Mouse (Mus musculus) MEL-GATA-1-ER (cell line): ENCODE data around the gene Fh1.
A peak's percentile ranks its signal among the peaks of the same experiment; 100 is the strongest.

Experiments
- DNase-seq: peaks from one replicate; pipeline ENCODE4 v3.0.0-alpha.2; 2012; ENCODE audit warnings: low read depth; ENCODE audit errors: extremely low read depth

The Fh1 gene

DNA sequence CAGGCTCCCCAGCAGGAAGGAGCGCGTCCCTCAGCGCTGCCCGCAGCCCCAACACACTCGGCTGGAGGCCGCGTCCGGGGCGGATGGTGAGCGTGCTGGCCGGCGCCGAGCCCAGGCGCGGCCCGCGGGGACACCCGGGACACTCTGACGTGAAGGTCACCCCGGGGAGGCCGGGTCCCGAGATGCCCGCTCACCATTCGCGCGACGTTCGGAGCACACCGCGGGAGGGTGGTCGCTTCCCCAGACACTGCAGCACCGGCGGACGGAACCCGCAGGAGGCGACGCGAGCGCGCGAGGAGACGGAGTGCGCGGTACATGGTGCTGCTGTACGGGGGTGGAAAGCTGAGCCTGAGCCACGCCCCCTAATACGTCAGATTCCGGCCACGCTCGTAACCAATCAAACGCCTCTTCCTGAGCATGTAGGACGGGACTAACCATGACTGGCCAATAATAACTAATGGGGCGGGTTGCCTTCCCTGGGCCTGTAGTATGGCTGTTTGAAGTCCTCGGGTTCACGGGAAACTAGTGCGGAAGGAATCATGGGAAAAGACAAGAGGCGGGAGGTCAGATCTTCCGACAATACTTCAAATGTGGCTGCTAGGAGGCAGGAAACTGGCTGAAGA, at the start of gene Fh1:
Fh1 (minus strand) TSS at position 379 of the 623 bp plus-strand sequence.
- peak; percentile 97 for DNase-seq

DNA sequence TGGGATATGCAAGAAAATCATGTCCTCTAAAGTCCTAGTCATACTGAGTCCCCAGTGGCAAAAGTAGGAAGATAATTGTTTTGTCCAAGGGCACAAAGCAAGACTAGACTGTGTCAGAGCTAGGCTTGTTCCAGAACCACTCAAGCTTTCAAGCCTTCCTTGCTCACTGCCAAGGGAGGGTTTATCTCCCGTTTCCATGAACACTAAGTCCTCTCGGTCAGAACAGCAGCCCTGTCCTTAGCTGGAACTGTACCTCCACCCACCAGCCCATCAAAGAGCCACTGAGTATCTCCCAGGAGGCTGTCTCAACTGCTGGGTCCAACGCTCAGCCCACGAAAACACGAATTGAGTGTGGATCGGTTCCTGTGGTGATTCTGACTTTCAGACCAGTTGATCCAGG, 49.7 kb upstream of the Fh1 start:
- no peak for DNase-seq

GRCm38 (mm10) chr1:175673563-175674325, 48.3 kb upstream of the Fh1 start:
- DNase-seq, result no peak

GRCm38 (mm10) chr1:175671626-175672025, 46.2 kb upstream of the Fh1 start:
- DNase-seq, result no peak

- DNase-seq, result no peak
Measured at GRCm38 (mm10) chr1:175670042-175670441, 44.6 kb upstream of the Fh1 start.

DNA sequence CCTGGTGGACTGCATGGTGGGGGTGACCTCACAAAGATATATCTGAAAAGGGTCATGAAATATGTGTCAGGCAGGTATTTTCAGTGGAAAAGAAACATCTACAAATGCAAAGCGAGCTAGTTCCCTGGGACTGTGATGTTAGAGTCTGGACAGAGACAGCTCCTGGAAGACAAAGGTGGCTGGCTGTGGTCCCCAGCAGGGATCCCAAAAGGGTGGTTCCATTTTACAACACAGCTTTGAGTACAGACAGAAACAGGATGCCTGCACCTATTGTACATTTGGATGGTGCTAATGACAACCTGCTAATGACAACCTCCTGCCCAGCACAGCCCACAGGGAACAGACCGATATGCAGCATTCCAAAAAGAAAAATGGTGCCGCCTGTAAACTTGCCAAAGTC, 44.0 kb upstream of the Fh1 start:
- DNase-seq, result no peak

GRCm38 (mm10) chr1:175668666-175669405, 43.4 kb upstream of the Fh1 start:
- DNase-seq, result no peak

GRCm38 (mm10) chr1:175659900-175660299, 34.5 kb upstream of the Fh1 start:
- no peak for DNase-seq

DNA sequence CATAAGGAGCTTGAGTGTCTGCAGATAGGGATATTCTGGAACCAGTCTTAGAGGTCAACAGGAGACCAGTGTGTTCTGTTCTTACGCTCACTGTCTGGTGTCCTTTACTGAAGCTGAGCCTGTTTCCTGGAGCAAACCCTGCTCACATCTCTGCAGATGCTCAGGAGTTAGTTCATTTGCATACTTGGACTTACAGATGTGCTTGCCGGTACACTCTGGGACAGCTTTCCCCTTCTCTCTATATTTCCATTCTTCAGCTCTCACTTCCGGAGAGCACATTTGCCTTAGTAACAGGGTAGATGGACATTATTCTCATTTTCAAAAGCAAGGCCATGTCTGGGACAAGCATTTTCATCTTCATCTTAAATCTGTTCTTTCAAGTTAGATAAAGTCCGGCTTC, 23.2 kb upstream of the Fh1 start:
- no peak for DNase-seq

- no peak for DNase-seq
Measured at GRCm38 (mm10) chr1:175646952-175647351, 21.5 kb upstream of the Fh1 start.

GRCm38 (mm10) chr1:175643496-175644265, 18.2 kb upstream of the Fh1 start:
- DNase-seq, result no peak

DNA sequence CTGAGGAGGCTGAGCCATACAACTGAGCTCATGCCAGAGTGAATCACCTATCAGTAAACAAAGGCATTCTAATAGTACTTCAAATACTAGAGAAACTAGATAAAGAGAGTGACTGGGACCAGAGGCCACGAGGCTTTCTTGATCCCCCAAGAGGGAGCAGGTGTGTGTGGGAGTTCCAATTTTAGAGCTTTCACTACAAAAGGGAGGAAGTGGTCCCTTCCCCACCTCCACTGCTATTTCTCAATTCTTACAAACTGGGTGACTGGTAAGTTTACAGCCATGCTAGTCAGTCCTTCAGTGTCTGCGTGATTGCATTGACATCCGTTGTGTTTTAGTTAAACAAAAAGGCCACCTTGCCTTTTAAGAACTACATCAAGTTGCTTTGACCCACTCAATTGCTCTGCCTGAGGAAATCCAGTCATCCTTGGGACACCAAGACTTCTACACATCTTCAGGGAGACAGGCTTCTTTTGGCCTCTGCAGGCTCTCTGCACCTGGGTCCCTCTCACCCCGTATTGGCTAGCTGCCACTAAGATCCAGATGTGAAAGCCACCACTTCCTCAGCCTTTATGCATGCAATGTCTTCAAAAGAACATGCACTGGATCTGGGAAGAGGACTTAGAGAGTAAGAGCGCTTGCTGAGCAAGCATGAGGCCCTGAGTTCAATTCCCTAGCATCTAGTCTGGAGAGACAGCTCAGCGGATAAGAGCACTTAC, 15.2 kb upstream of the Fh1 start:
- no peak for DNase-seq

GRCm38 (mm10) chr1:175639072-175639471, 13.6 kb upstream of the Fh1 start:
- DNase-seq, result no peak

- no peak for DNase-seq
Measured at GRCm38 (mm10) chr1:175637677-175638076, 12.2 kb upstream of the Fh1 start.

GRCm38 (mm10) chr1:175632470-175632869, 7.0 kb upstream of the Fh1 start:
- no peak for DNase-seq

DNA sequence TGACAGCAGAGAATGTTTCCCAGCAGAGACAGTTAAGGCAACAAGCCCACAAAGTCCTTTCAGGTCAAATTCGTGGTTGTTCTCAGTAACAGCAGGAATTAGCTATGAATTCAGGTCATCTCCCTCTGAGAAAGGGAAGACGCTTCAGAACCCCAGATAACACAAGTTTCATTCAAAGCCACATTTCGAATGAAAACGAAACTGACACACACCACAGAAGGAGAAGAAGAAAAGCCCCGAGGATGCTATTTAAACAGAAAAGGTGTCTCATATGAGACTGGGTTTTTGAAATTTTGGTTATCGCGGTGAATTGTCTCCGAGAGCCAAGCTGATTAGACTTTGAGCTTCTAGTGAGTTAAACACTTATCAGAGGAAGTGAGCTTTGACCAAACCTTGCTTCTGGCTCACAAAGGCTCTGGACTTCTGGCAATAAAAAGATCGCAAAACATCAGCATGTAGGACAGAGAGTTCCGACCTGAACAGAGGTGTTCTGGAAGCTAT, 6.3 kb upstream of the Fh1 start:
- DNase-seq, result peak; percentile 41

DNA sequence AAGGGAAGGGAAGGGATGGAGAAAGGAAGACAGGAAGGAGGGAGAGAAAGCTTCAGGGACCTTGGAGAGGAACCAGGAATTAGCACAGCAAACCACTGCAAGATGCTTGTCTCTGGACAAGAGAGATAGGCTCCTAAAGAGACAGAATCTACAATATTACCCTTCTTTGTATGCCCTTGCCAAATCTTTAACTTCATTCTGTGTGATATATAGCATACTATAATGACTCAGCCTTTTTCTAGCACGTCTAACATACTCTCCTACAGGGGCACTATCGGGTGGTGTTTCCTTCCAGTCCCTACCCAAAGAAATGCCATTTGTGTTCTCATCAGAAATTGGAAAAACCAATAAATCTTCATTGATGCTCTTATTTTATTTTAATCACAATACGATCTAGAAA, 5.6 kb upstream of the Fh1 start:
- peak; percentile 13 for DNase-seq

DNA sequence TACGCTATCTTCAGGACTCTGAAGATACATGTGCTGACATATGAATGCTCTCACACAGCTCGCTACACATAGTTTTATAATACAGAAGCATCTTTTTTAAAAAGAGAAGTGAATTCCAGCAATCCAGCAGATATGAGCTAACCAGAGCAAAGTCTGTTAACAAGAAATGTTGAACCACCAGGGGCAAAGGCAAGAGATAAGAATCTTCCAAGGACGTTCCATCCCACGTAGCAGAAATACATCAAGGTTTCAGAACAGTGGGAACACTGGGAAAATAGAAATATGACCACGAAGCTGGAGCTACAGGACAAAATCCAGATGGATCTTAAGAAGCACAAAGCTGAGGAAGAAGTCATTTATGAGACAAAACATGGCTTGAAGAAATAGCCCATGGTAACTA, 4.9 kb upstream of the Fh1 start:
- no peak for DNase-seq

DNA sequence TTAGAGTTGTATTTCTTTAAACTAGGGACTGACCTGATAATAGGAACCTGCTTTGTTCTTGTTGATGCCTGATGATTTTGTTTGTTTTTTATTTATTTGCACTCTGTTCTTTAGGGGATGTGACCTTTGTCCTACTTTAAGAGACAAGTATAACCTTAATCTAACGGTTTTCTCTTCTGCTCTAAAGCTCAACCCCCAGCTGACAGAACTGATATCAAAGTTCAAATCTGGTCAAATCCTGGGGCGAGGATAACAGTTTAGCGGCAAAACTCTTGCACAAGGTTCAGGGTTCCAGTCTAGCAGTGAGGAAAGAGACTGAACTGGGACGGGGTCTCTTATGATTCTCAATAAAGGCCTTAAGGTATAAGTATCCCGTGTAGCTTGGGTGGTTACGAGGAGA, 3.8 kb upstream of the Fh1 start:
- no peak for DNase-seq

GRCm38 (mm10) chr1:175625990-175626692, 706 bp upstream of the Fh1 start:
- DNase-seq, result peak; percentile 69
